Mouse (Mus musculus): ENCODE measurements around the gene Tepsin.

Tepsin gene

DNA sequence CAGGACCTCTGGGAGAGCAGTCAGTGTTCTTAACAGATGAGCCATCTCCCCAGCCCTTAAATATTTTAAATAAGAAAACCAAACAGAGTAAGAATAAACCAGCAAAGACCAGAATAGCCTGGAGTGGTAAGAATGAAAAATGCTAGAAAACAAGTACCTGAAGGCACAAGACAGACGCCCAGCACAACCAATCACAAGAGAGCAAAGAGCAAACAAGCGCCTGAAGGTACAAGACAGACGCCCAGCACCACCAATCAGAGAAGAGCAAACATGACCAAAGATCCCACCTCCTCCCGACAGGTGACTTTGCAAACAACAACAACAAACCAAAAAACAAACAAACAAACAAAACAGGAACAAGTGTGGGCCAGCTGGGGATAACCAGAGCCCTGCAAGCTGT, 44.7 kb downstream of the Tepsin start:
- no peak for TF ChIP-seq GATA4 (IDR thresholded peaks at IDR 0.05; ENCODE audit: insufficient replicate concordance, low read length)

DNA sequence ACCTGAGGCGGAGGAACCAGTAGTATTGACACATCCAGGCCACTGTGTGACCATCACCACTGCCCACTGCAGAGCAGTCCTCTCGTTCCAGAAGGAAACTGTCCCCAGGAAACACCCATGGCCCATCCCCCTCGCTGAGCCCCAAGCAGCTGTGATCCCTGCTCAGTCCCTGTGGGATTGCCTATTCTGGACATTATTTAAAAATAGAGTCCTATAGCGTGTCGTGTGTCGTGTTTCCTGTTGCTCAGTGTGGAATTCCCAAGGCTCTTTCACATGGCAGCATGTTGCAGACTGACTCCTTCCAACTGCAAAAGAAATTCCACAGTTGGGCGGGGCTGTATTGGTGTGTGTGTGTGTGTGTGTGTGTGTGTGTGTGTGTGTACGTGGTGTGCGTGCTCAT, 46.3 kb downstream of the Tepsin start:
- no peak for TF ChIP-seq GATA4 (IDR thresholded peaks at IDR 0.05; ENCODE audit: insufficient replicate concordance, low read length)

GRCm38 (mm10) chr11:120051124-120051811, 47.3 kb downstream of the Tepsin start:
- no peak for TF ChIP-seq GATA4 (IDR thresholded peaks at IDR 0.05; ENCODE audit: insufficient replicate concordance, low read length)

GRCm38 (mm10) chr11:120049067-120049466, 49.5 kb downstream of the Tepsin start:
- no peak for TF ChIP-seq GATA4 (IDR thresholded peaks at IDR 0.05; ENCODE audit: insufficient replicate concordance, low read length)

DNA sequence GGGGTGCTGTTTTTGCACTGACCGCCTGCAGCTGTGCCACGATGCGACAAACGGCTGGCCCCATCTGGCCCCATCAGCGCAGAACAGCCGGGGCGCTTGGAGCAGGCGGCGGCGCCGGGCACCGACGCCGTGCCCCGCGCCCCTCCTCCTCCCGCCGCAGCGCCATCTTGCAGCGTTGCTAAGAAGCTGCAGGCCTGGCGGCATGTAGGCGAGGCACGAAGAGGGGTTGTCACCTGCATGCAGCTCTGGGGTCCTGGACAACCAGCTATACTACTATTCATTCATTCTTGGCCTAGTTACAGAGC, 50.3 kb downstream of the Tepsin start:
- no peak for TF ChIP-seq GATA4 (IDR thresholded peaks at IDR 0.05; ENCODE audit: insufficient replicate concordance, low read length)

DNA sequence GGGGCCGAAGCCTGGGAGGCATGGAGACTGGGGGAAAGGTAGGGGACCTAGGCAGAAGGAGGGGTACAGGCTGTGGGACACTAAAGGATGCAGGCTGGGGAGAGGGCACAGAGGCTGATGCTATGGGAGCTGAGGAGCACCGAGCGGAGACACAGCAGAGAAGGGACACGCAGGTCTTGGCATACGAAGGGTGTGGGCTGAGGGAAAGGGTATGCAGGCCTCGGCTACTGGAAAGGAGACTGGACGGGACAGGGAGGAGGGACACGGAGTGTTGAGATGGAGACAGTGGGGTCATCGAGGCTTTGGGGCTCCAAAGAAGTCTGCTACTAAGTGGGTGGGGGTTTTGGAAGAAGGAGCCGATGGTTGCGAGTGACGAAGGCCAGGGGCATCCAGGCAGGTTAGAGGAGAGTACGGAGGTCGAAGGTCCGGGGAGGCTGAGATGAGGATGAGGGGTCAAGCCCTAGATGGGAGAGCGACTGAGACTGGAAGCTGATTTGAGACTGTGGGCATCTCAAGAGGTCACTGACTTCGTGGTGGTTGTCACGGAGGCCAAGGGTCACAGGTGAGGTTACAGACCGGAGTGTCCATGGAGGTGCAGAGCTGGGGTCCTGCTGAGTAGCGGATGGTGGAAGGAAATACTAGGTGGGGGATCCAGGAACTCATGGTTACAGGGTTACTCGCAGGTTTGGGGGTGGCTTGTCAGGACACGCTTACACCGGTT, 50.8 kb downstream of the Tepsin start:
- no peak for TF ChIP-seq GATA4 (IDR thresholded peaks at IDR 0.05; ENCODE audit: insufficient replicate concordance, low read length)

DNA sequence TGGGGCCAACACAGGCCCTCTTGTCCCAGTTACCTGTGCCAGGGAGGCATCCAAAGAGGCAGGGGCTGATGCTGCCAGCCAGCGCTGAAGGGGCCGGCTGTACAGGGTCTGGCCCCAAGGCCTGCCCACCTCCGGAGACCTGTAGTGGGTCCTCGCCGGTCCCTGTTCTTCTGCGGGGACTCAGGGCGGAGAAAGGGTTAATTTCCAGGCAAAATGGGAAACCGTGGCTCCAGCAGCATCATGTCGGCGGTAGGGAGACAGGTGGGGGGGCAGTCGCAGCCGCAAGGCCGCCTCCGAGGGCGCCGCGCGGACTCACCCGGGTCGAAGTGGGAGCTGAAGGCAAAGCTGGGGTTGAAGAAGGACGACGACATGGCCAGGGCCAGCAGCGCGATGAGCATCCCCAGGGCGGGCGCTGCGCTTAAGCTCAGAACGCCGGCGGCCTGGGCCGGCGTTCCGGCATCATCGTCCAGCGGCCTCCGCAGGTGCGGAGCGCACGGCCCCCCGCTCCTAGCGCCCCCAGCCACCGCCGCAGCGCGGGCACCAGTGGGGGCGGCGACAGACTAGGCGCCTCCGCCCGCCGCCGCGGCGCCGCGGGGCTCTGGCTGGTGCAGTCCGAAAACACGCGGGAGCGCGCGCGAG, 51.9 kb downstream of the Tepsin start, which contains the start of gene Aatk:
Gene Aatk (minus strand): TSS at position 615 of the 639 bp plus-strand sequence.
- no peak for TF ChIP-seq GATA4 (IDR thresholded peaks at IDR 0.05; ENCODE audit: insufficient replicate concordance, low read length)

DNA sequence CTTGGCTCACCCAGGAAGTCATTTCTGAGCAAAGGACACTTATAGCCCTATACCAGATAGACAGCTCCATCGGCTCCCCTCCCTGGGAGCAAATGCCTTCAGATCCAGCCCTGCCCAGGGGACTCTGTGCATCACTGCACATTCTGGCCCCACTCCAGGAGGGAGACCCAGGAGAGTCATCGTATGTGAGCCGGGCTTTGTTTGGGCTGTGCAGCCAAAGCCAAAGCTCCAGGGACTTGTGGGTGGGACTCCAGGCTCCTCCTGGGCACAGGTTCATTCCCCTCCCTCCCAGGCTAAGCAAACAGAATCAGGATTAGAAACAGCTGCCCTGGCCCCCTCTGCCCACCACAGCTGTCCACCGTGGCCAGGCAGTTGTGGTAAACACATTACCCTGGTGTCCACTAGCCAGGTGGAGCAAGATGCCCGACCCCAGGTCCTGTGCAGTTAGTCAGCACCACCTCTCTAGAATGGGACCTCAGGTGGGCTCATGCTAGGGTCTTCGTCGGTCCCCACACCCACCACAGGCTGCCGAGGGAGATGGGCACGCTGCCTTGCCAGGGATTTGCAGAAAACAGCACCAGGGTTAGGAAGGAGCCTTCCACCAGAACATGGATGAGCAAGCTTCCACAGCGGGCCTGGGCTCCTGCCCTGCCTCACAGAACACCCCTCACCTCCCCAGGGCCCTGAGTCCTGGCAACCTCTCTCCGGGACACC, 52.5 kb downstream of the Tepsin start:
- no peak for TF ChIP-seq GATA4 (IDR thresholded peaks at IDR 0.05; ENCODE audit: insufficient replicate concordance, low read length)

- no peak for TF ChIP-seq GATA4 (IDR thresholded peaks at IDR 0.05; ENCODE audit: insufficient replicate concordance, low read length)
Observed at GRCm38 (mm10) chr11:120045341-120045740, 53.2 kb downstream of the Tepsin start.

DNA sequence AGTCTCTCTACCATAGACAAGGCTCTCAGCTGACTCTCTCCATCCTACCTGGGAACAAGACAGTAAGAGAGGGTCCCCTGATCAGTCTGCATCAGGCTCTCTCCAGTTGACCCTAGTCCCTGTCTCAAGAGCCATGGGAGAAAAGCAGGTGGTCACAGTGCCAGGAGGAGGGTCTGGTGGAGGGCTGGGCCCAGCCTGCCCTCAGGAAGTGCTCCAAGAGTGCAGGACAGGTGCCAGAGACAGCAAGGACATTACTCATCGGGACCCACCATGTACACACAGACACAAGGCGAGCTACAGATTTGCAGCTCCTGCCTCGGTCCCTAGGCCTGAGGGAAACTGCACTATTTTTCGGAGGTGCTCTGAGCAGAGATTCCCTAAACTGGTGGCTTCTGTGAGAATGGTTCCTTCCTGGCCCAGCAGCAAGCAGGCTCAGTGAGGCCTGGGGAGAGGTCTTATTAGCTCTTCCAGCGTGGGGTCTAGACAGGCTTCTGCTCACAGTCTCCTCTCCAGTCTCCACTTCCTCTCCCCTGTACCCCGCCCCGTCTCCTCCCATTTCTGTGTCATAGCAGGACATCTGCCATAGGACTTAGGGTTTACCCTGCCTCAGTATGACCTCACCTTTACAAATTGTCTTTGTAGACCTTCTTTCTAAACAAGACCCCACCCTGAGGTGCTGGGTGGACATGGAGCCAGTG, 56.2 kb downstream of the Tepsin start:
- no peak for TF ChIP-seq GATA4 (IDR thresholded peaks at IDR 0.05; ENCODE audit: insufficient replicate concordance, low read length)

DNA sequence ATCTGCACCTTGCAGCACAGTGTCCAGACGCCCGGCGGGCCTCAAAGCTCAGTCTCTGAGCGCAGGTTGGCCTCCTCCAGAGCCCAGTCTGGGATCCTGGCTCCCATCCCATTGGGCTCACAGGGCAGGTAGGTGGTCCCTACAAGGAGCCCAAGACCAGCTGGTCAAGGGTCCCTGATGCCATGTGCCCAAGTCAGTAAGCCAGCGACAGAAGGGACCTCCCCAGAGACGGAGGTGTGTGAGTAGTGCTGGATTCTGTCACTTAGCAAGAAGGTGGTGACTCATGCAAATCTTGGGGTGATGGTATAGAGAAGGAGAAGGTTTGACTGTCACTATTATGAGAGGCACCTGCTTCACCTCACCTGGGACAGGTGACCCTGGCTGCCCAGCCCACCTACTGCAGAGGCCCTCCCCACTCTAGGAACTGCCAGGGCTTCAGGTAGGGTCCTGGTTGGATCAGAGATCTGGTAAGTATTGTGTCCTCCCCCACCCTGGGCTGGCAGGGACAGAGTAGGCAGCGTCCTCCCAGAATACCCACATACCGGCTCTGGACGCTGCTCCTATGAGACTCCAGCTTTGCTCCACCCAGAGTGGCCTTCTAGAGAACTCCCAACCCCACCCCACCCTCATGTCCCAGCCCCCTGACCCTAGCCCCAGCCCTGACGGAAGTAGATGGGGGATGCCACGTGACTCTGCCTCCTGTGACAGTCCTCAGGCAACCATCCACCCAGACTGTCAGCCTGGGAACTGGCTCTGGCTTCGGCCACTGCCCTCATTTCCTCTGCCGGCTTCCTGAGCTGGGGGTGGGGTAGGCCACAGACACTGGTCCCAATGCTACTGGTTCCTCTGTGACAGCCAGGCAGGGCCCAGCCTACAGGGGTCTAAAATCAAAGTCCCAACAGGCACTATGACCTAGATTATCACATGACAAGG, 57.1 kb downstream of the Tepsin start:
- TF ChIP-seq GATA4 (IDR thresholded peaks at IDR 0.05; ENCODE audit: insufficient replicate concordance, low read length), result peak; percentile 49; the same call in 1 of the 2 replicates
